Mouse (Mus musculus): ENCODE data around the gene Csf2rb. TPM values are rescaled to one million over a fixed set of nuclear protein-coding genes. Genes with fewer than 3 reads are reported as not detected.
"Not testable (repeated sequence)": the region's sequence is repeated elsewhere in the genome, so short reads cannot be mapped to it uniquely, and the experiment has no call there.

The Csf2rb gene
- total RNA-seq (2021), result 1 to 10 TPM; 1.9 to 2.3 TPM
- long read RNA-seq, experiment 1, partial matches to known transcripts, result 0 of 2 reads
- long read RNA-seq, experiment 1, other reads (novel, unspliced or antisense), result 1 of 2 reads
- long read RNA-seq, experiment 2, result 0 reads

DNA sequence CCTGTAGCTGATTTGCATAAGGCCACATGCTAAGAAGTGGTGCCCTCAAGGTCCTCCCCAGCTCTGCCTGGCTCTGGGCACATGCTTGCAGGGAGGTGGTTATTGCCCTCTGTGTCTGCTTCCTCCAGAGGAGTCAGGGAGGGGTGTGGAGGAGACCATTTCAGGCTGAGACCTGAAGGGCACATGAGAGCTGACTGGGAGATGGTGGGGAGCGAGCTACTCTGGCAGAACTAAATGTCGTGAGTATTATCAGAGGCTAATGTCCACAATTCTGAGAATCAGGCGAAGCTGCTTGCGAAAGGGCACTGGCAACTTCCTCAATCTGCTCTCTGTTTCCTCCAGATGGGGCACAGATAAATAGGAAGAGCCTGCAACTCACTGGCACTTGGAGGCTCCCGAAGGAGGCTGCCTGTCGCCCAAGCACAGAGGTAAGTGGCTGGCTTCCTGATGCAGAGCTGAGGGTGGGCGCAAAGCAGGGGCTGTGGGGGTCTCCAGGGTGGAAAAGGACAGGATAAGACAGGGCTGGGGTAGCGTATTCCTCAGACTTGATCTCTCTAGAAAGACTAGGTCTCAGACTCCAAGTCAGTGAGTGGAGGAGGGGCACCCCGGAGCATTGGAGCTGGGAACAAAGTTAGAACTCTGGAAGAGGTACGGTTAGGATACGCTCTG lies at the start of gene Csf2rb:
Csf2rb (plus strand) TSS at position 82 of the 669 bp plus-strand sequence.
- no peak for TF ChIP-seq CTCF (IDR thresholded peaks at IDR 0.05)
- DNase-seq (ENCODE audit: extremely low spot score in 1 of 2, low spot score in 2 of 2), result no peak
- intact Hi-C loops (cut with DNase I), result no loop called here
- H3K27ac ChIP-seq, result no peak within 1 kb of the TSS
- H3K4me3 ChIP-seq, result no peak within 1 kb of the TSS

DNA sequence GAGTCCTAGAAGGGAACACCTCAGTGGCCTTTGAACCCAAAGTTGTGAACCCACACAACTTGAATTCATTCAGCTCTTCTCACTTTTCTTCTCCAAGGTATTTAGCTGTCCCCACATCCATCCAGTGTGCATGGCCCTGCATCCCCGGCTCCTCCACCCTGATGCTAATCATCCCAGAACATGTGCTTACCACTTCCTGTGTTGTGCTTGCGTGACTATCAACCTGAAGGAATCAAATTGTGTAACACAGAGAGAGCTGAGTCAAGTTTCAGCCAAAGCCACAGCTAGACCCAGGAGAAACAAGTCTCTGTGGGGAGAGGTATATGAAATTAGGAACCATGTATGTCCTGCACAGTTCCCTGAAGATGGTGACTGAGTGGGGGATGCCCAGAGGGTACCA lies 47.2 kb upstream of the Csf2rb start:
- Histone ChIP-seq H3K27ac (no peak overlapping the region), H3K4me3 (no peak overlapping the region)
- TF ChIP-seq CTCF (IDR thresholded peaks at IDR 0.05), result no peak
- DNase-seq (ENCODE audit: extremely low spot score in 1 of 2, low spot score in 2 of 2), result no peak
- intact Hi-C loops (cut with DNase I), result no loop called here

DNA sequence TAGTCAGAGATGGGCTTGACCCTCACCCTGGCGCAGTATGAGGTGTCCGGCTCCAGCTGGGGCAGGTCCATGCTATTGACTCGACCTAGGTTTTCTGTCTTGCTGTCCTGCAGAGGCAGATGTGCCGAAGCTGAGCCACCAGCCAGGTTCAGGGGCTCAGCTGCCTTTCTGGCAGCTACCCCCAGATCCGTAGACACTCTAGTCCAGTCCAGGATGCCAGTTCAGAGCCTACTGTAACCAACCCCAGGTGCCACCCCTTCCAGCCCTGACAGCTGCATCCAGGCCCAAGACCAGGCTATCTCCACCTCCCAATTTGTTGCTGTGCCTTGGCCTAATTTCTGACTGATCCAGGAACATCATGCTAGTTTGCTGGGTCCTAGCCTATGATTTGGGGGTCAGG lies 37.6 kb upstream of the Csf2rb start:
- H3K27ac ChIP-seq, result no peak overlapping the region
- DNase-seq (ENCODE audit: extremely low spot score in 1 of 2, low spot score in 2 of 2), result no peak
- H3K4me3 ChIP-seq, result no peak overlapping the region
- TF ChIP-seq CTCF (IDR thresholded peaks at IDR 0.05), result no peak
- intact Hi-C loops (cut with DNase I), result no loop called here

DNA sequence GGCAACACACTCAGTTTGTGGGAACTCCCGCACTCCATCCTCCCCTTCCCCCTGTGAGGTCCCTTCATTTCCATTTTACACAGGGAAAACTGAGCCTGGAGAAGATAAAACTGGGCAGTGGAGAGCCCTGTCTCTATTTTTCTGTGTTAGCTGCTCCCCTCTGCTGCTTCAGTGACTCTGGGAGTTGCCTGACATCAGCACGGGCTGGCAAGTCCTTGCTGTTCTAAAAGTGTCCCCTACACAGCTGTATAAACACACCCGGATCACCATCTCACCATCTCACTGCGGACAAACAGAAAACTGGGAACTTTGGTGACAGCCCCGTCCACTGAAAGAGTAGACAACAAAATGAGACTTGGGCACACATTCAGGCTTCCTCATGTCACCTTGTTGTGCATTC lies 35.8 kb upstream of the Csf2rb start:
- intact Hi-C loops (cut with DNase I); DNase-seq (ENCODE audit: extremely low spot score in 1 of 2, low spot score in 2 of 2); H3K4me3 ChIP-seq; H3K27ac ChIP-seq: not testable (repeated sequence)

DNA sequence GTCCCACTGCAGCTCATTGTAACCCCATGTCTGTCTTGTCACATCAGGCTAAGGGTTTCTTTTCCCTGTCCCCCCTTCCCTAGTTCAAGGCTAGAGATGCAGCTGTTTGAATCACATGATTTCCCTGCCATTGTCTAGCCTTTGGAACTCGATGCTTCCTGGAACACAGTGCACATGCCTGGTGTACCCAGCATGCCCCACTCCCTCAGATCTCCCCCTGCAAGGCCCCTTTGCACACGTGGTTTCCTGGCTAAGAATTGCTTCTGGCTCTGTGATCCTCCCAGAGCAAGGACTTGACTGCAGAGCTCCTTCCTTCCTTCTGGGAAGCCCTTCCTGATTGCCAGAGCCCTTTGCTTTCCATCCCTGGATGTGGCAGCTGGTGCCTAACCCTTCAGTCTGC lies 32.3 kb upstream of the Csf2rb start:
- intact Hi-C loops (cut with DNase I); H3K4me3 ChIP-seq; DNase-seq (ENCODE audit: extremely low spot score in 1 of 2, low spot score in 2 of 2); H3K27ac ChIP-seq: not testable (repeated sequence)

DNA sequence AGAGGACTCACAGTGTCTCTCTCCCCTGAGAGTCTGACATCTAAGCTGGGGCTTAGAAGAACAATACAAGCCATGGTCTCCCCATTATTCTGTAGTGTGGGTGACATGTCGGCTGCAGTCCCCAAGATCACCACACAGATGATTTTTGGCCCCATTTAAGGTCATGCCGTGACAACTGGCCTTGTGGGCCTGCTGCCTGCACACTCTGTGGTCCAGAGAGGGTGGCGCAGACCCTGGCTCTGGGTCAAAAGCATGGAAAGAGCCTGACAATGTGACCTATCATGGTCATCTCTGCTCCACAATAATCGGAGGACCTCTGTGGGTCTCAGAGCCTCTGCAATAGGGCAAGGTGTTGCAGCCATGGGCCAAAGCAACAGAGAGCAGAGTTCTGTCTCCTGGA lies 31.8 kb upstream of the Csf2rb start:
- intact Hi-C loops (cut with DNase I), result no loop called here
- DNase-seq (ENCODE audit: extremely low spot score in 1 of 2, low spot score in 2 of 2), result no peak
- Histone ChIP-seq H3K4me3 (no peak overlapping the region), H3K27ac (no peak overlapping the region)
- TF ChIP-seq CTCF (IDR thresholded peaks at IDR 0.05), result no peak

DNA sequence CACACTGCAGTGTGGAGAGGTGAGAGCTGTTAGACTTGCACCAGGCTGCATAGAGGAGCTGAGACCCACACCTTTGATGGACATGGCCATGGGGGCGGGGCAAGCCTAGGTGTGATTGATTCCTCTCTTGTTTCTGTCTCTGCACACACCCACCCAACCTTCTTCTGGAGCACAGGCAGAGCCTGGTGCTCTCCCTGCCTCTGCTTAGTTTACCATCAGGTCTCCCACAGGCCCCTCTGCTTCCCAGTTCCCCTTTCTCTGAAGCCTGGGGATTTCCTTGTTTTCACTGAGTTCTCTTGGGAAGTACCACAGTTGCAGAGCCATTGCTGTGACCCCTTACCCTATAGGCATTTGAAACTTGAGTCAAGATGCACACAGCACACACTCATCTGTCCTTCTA lies 27.0 kb upstream of the Csf2rb start:
- TF ChIP-seq CTCF (IDR thresholded peaks at IDR 0.05), result no peak
- DNase-seq (ENCODE audit: extremely low spot score in 1 of 2, low spot score in 2 of 2), result no peak
- H3K4me3 ChIP-seq, result no peak overlapping the region
- intact Hi-C loops (cut with DNase I), result loop anchor here (5.0 kb wide), 1 partner anchor 39 kb away; no protein-coding TSS in a partner anchor
- no peak overlapping the region for H3K27ac ChIP-seq

DNA sequence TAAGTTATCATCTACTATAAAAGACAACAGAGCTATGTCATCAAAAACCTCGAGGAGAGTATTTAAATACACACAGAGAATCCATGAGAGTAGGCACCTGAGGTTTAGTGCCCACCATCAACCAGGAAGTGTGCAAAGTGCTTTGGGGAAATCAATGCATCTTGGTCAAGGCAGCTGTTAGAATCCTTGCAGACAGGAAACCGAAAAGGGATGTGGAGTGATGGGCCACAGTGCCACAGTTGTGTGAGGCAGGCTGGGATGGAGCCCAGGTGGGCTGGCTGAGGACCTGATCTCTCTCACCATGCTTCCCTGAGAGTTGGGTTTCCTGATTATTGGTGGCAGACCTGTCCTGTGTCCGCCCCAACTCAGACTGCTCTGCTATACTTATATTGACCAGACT lies 25.9 kb upstream of the Csf2rb start:
- DNase-seq (ENCODE audit: extremely low spot score in 1 of 2, low spot score in 2 of 2), result no peak

DNA sequence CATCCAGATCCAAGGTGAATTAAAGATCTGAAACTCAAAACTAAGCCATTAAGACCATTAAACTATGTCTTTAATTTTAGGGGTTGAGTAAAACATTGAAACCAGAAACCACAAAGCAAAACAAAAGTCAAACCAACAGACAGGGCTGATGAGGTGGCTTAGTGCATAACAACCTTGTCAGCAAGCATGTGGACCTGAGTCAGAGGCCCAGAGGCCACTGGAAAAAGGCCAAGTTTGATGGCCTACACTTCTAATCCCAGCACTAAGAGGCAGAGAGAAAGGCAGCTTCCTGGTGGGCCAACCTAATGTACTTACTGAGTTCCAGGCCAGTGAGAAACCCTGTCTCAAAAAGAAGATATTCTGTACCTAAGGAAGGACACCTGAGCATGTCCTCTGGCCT lies 24.8 kb upstream of the Csf2rb start:
- no peak for DNase-seq (ENCODE audit: extremely low spot score in 1 of 2, low spot score in 2 of 2)

More for the DNA sequence above, 25.9 kb upstream of the Csf2rb start:
- no peak overlapping the region for H3K27ac ChIP-seq
- H3K4me3 ChIP-seq, result no peak overlapping the region
- no peak for TF ChIP-seq CTCF (IDR thresholded peaks at IDR 0.05)
- intact Hi-C loops (cut with DNase I), result loop anchor here (5.0 kb wide), 1 partner anchor 38 kb away; no protein-coding TSS in a partner anchor

DNA sequence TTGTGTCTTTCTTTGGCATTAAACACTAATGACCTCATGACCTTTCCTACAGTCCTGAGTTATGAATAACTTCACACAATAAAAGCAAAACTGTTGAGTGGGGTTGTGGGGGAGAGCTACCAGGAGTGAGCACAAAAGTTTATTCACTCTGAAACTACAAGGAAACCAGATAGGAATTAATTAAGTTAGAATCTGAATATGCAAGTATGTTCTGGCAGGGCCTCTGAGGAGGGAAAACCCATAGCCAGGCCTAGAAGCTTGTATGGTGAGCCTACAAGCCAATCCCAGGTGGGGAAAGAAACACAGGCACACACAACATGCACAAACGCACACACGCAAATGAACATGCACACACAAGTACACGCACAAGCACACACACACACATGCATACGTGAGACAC lies 22.8 kb upstream of the Csf2rb start:
- no peak overlapping the region for H3K27ac ChIP-seq
- H3K4me3 ChIP-seq, result no peak overlapping the region
- DNase-seq (ENCODE audit: extremely low spot score in 1 of 2, low spot score in 2 of 2), result no peak
- no peak for TF ChIP-seq CTCF (IDR thresholded peaks at IDR 0.05)
- intact Hi-C loops (cut with DNase I), result no loop called here

More for the DNA sequence above, 24.8 kb upstream of the Csf2rb start:
- intact Hi-C loops (cut with DNase I), result no loop called here
- Histone ChIP-seq H3K4me3 (no peak overlapping the region), H3K27ac (no peak overlapping the region)
- TF ChIP-seq CTCF (IDR thresholded peaks at IDR 0.05), result no peak

DNA sequence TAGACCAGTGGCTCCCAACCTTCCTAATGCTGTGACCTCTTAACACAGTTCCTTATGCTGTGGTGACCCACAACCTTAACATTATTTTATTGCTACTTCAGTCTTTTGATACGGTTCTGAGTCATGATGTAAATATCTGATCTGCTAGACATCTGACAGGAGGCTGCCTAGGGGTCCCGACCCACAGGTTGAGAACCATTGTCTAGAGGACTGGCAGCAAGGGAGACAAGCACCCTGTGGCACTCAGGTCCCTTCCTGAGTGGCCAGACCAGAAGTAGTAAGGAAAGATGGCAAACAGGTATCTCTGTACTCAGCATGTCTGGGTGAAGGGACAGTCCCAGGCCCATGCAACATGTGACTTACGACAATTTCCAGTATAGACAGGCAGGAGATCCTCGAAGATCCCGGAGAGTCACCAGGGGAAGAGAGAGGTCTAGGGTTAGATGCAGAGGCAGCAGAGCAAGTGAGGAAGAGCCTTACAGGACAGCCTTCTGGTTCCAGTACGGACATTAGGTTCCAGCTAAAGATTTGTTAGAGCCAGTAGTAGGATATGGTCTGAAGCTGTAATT lies 21.8 kb upstream of the Csf2rb start:
- intact Hi-C loops (cut with DNase I), result no loop called here
- DNase-seq (ENCODE audit: extremely low spot score in 1 of 2, low spot score in 2 of 2), result no peak
- H3K4me3 ChIP-seq, result no peak overlapping the region
- TF ChIP-seq CTCF (IDR thresholded peaks at IDR 0.05), result no peak
- no peak overlapping the region for H3K27ac ChIP-seq

DNA sequence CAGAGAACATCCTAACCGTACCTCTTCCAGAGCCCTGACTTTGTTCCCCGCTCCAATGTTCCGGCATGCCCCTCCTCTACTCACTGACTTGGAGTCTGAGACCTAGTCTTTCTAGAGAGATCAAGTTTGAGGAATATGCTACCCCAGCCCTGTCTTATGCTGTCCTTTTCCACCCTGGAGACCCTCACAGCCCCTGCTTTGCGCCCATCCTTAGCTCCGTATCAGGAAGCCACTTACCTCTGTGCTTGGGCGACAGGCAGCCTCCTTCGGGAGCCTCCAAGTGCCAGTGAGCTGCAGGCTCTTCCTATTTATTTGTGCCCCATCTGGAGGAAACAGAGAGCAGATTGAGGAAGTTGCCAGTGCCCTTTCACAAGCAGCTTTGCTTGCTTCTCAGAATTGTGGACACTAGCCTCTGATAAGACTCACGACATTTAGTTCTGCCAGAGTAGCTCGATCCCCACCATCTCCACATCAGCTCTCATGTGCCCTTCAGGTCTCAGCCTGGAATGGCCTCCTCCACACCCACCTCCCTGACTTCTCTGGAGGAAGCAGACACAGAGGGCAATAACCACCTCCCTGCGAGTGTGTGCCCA lies 20.1 kb upstream of the Csf2rb start, which contains the start of gene Csf2rb2:
Csf2rb2 (minus strand) TSS at position 381 of the 593 bp plus-strand sequence.
- no peak for TF ChIP-seq CTCF (IDR thresholded peaks at IDR 0.05)
- H3K27ac ChIP-seq, result no peak within 1 kb of the TSS
- intact Hi-C loops (cut with DNase I), result no loop called here
- no peak within 1 kb of the TSS for H3K4me3 ChIP-seq
- DNase-seq (ENCODE audit: extremely low spot score in 1 of 2, low spot score in 2 of 2), result no peak

All from left cerebral cortex, adult 2 months (tissue).